Comparison of ENCODE assay signal across 8 mouse cellular contexts in genomic region chr4:133545272-133546231, GRCm38 (mm10). TPM values are rescaled to one million over a fixed set of nuclear protein-coding genes. Genes with fewer than 3 reads are reported as not detected.
DNase-seq lines count a peak whose midpoint lies in the region; ATAC-seq and TF ChIP-seq lines count a peak whose summit lies in the region.

Gene Nudc, minus strand, starts transcription at chr4:133545996.

- peak within 1 kb of the TSS; percentile 85 for H3K4me3 ChIP-seq in embryonic facial prominence, embryonic 14.5 days (ENCODE audit: low read depth, low read length)
- peak within 1 kb of the TSS; percentile 98 for H3K4me3 ChIP-seq in heart, adult 2 months
- H3K4me3 ChIP-seq in limb, embryonic 13.5 days = peak within 1 kb of the TSS; percentile 93
- peak within 1 kb of the TSS; percentile 84 for H3K4me3 ChIP-seq in midbrain, embryonic 16.5 days (ENCODE audit: low read depth, low read length)

- H3K4me2 ChIP-seq in embryonic facial prominence, embryonic 14.5 days (ENCODE audit: low read depth, low read length) = peak within 1 kb of the TSS; percentile 91
- peak within 1 kb of the TSS; percentile 92 for H3K4me2 ChIP-seq in limb, embryonic 13.5 days (replicated peaks)
- peak within 1 kb of the TSS; percentile 83 for H3K4me2 ChIP-seq in midbrain, embryonic 16.5 days (ENCODE audit: low read length)

- ATAC-seq in embryonic facial prominence, embryonic 14.5 days (ENCODE audit: low read depth) = peak; percentile 99
- peak; percentile 97 for ATAC-seq in limb, embryonic 13.5 days (ENCODE audit: low FRiP score, low read depth)
- ATAC-seq in midbrain, embryonic 16.5 days = peak; percentile 99

- WGBS in embryonic facial prominence, embryonic 14.5 days = 0% methylated on average over 38 of the region's 77 CpGs
- WGBS in heart, adult 2 months = under 1% methylated on average over 67 of the region's 77 CpGs
- under 1% methylated on average over 66 of the region's 77 CpGs for WGBS in limb, embryonic 13.5 days
- WGBS in midbrain, embryonic 16.5 days = under 1% methylated on average over 64 of the region's 77 CpGs

- H3K27ac ChIP-seq in embryonic facial prominence, embryonic 14.5 days (replicated peaks; ENCODE audit: low read depth, low read length) = peak within 1 kb of the TSS; percentile 80
- H3K27ac ChIP-seq in heart, adult 2 months = peak within 1 kb of the TSS; percentile 86
- H3K27ac ChIP-seq in limb, embryonic 13.5 days = peak within 1 kb of the TSS; percentile 70
- H3K27ac ChIP-seq in midbrain, embryonic 16.5 days (ENCODE audit: low read length) = peak within 1 kb of the TSS; percentile 77

- H3K79me2 ChIP-seq in heart, adult 2 months (replicated peaks; ENCODE audit: control insufficient read depth, insufficient read depth, low read length) = peaks cover 9% of the 10 kb centered on the region

- TF ChIP-seq CTCF in heart, adult 2 months (IDR thresholded peaks at IDR 0.05) = no peak

- H3K36me3 ChIP-seq in embryonic facial prominence, embryonic 14.5 days (ENCODE audit: control insufficient read depth, insufficient read depth, low read length) = peaks cover 24% of the 10 kb centered on the region
- no peaks in the 10 kb centered on the region; the same call in 1 of the 2 replicates for H3K36me3 ChIP-seq in heart, adult 2 months (ENCODE audit: control insufficient read depth, insufficient read depth, low read length)
- peaks cover 31% of the 10 kb centered on the region for H3K36me3 ChIP-seq in limb, embryonic 13.5 days
- H3K36me3 ChIP-seq in midbrain, embryonic 16.5 days (ENCODE audit: control insufficient read depth, insufficient read depth, low read length) = peaks cover 8% of the 10 kb centered on the region; the same call in 1 of the 2 replicates

- peaks cover 11% of the 10 kb centered on the region; the same call in 1 of the 2 replicates for H3K4me1 ChIP-seq in embryonic facial prominence, embryonic 14.5 days (ENCODE audit: control insufficient read depth, insufficient read depth, low read length)
- peaks cover 2% of the 10 kb centered on the region; the same call in 1 of the 2 replicates for H3K4me1 ChIP-seq in heart, adult 2 months (ENCODE audit: control insufficient read depth, insufficient read depth, low read length)
- peaks cover 14% of the 10 kb centered on the region for H3K4me1 ChIP-seq in limb, embryonic 13.5 days
- peaks cover 18% of the 10 kb centered on the region for H3K4me1 ChIP-seq in midbrain, embryonic 16.5 days (ENCODE audit: control insufficient read depth, insufficient read depth, low read length)

- DNase-seq in 3T3-L1 (ENCODE audit: low read depth, low spot score) = peak; percentile 97
- peak; percentile 82 to 88 for DNase-seq in adrenal gland, postnatal 4 days (ENCODE audit: low spot score in 2 of 2)
- peak; percentile 99 for DNase-seq in embryonic facial prominence, embryonic 14.5 days (ENCODE audit: low spot score)
- DNase-seq in heart, adult 2 months = peak; percentile 94 to 98
- DNase-seq in kidney, adult 8-10 months = peak; percentile 97 to 98
- peak; percentile 86 to 95 for DNase-seq in spleen, postnatal 10 days (ENCODE audit: low spot score in 2 of 2)

- H3K9me3 ChIP-seq in embryonic facial prominence, embryonic 14.5 days (ENCODE audit: control insufficient read depth, low read length) = no peaks in the 10 kb centered on the region
- peaks cover 2% of the 10 kb centered on the region; the same call in 1 of the 2 replicates for H3K9me3 ChIP-seq in limb, embryonic 13.5 days
- H3K9me3 ChIP-seq in midbrain, embryonic 16.5 days (replicated peaks; ENCODE audit: control insufficient read depth, low read length, poor library complexity, severe bottlenecking) = no peaks in the 10 kb centered on the region

- TF ChIP-seq EP300 in heart, adult 2 months (IDR thresholded peaks at IDR 0.05; ENCODE audit: insufficient read depth, low read depth, low read length) = 0 out of 2 replicates have a peak, but pooled peaks have one; percentile 37

- H3K27me3 ChIP-seq in embryonic facial prominence, embryonic 14.5 days (replicated peaks; ENCODE audit: control insufficient read depth, insufficient read depth, low read length) = no peaks in the 10 kb centered on the region
- no peaks in the 10 kb centered on the region for H3K27me3 ChIP-seq in heart, adult 2 months (ENCODE audit: control insufficient read depth, insufficient read depth, low read length)
- H3K27me3 ChIP-seq in limb, embryonic 13.5 days = no peaks in the 10 kb centered on the region
- no peaks in the 10 kb centered on the region for H3K27me3 ChIP-seq in midbrain, embryonic 16.5 days (ENCODE audit: control insufficient read depth, insufficient read depth, low read depth, low read length)

- TF ChIP-seq POLR2A in heart, adult 2 months (IDR thresholded peaks at IDR 0.05; ENCODE audit: insufficient read depth, low read depth, low read length) = peak; percentile 76

- H3K9ac ChIP-seq in embryonic facial prominence, embryonic 14.5 days (ENCODE audit: low read depth, low read length) = peak within 1 kb of the TSS; percentile 91
- H3K9ac ChIP-seq in heart, adult 2 months (ENCODE audit: low read depth, low read length) = peak within 1 kb of the TSS; percentile 99
- H3K9ac ChIP-seq in limb, embryonic 13.5 days = peak within 1 kb of the TSS; percentile 92
- peak within 1 kb of the TSS; percentile 83 for H3K9ac ChIP-seq in midbrain, embryonic 16.5 days (ENCODE audit: low read depth, low read length)

- intact Hi-C loops in heart, adult 2 months (cut with DNase I) = no loop called here

RNA-seq across cellular contexts. Expression of gene Nudc, which starts in this region (rescaled TPM):
- total RNA-seq in adrenal gland, postnatal 4 days (2021) = 100 to 1,000 TPM; 129 to 136 TPM
- 191 and 199 TPM in 2 replicates for polyA plus RNA-seq in embryonic facial prominence, embryonic 14.5 days (2014; fragmentation: Nextera tagmentation; extraction: Ambion mirVana)
- 10 to 100 TPM; 70.5 to 78.8 TPM for total RNA-seq in heart, adult 2 months (2021)
- polyA plus RNA-seq in heart, adult 2 months (2012; rRNA removed) = 40.5 and 52.5 TPM in 2 replicates
- polyA plus RNA-seq in limb, embryonic 13.5 days (2015; fragmentation: Nextera tagmentation; extraction: Ambion mirVana) = 291 and 309 TPM in 2 replicates
- 247 and 263 TPM in 2 replicates for polyA plus RNA-seq in midbrain, embryonic 16.5 days (2015; fragmentation: Nextera tagmentation; extraction: Ambion mirVana)

Comparison
In these comparisons a context has a peak if more than half of its experiments do, and no peak if none do; other contexts are left out.
1. Peak in every context shown above with its lines: DNase-seq, ATAC-seq, H3K4me3 ChIP-seq and H3K27ac ChIP-seq.